Mouse (Mus musculus) NIH3T3 (cell line): ENCODE data around the gene Gucd1.
A peak's percentile ranks its signal among the peaks of the same experiment; 100 is the strongest.
"Not testable (repeated sequence)": the region's sequence is repeated elsewhere in the genome, so short reads cannot be mapped to it uniquely, and the experiment has no call there.

ENCODE experiments used
- DNase-seq: peaks from one replicate; pipeline ENCODE4 v3.0.0-alpha.2; 2012; ENCODE audit warnings: low read depth

The Gucd1 gene

GRCm38 (mm10) chr10:75535423-75535822 is 17.7 kb upstream of the Gucd1 start:
- DNase-seq, result peak; percentile 24

GRCm38 (mm10) chr10:75534934-75535333 is 17.2 kb upstream of the Gucd1 start:
- DNase-seq, result peak; percentile 33

DNA sequence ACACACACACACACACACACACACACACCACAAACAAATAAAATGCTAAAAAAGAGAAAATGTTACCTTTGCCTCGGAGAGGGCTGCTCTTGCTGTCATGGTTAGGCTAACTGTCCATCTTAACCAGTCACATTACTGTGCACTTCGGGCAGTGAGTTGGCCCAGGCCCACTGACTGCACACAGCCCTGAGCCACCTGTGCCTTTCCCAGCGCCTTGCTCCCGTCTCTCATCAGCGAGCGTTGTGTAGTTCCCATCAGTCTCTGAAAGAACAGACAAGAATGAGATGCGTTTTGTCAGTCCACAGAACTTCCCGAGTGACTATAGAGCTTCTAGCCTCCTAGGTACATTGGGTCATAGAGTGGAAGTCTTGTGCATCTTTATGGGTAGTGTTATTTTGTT is 16.4 kb upstream of the Gucd1 start:
- DNase-seq, result no peak

- DNase-seq, result no peak
Observed at GRCm38 (mm10) chr10:75531532-75532090, 13.8 kb upstream of the Gucd1 start.

GRCm38 (mm10) chr10:75530322-75530721 is 12.6 kb upstream of the Gucd1 start:
- no peak for DNase-seq

GRCm38 (mm10) chr10:75525450-75525849 is 7.7 kb upstream of the Gucd1 start:
- DNase-seq, result not testable (repeated sequence)

DNA sequence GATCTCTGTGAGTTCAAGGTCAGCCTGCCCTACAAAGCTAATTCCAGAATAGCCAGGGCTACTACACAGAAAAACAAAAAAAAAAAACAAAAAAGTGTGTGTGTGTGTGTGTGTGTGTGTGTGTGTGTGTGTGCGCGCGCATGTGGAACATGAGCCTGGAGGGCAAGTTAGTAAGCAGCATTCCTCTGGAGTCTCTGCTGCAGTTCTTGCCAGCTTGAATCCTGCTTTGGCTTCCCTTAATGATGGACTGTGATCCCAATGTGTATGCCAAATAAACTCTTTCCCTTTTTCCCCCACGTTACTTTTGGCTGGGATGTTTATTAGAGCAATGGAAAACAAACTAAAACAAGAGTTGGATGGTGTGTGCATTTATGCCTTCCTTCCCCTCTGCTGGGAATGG is 3.9 kb upstream of the Gucd1 start:
- peak; percentile 39 for DNase-seq

DNA sequence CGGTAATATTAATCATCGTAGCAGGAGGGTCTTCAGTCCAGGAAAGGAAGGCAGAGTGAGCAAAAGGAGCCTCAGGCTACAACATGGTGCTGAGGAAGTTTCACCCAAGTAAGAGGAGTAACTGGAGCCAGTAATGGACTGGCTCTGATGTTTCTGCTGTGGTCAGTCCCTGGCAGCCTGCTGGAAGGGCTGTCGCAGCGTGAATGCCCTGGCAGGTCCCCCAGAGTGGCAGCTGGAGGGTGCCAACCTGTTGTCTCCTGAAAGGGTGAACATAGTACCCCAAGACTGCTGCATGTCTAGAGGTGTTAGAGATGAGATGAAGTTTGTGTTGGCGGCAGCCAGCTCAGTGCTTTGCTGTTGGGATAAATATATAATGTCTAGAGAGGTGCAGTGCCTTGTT is 2.8 kb upstream of the Gucd1 start:
- DNase-seq, result no peak

DNA sequence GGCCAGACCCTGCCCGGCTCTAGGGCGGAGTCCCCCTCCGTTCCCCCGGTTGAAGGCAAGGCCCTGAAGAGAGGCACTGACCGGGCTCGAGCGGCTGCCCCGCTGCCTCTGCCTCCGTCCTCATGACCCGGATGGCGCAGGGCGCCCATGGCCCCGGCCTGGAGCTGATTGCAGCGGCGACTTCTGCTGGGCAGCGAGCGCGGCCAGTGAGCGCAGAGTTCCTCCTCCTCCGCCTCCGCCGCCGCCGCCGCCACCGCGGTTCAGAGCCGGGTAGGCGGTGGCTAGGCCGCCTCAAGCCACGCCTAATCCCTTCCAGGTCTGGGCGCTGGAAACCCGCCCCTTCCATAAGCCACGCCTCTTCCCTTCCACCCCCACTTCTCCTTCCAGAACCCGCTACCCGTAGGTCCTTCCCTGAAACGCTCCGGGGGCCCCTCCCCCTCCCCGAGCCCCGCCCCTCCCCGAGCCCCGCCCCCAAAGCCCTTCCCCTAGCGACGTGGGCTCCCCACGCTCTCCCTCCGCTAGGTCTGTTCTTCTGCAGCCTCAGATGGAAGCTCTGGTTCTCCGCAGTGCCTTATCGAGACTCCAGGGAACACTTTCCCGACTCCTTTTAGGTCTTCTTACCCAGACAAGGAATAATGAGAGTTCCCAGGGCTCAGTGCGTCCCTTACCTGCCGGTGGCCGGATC is 557 bp downstream of the Gucd1 start, which contains the start of gene Snrpd3:
TSS of gene Snrpd3 (plus strand) at position 479 of the 685 bp plus-strand sequence.
- DNase-seq, result peak; percentile 99

- peak; percentile 53 for DNase-seq
Observed at GRCm38 (mm10) chr10:75516724-75517072, 1.1 kb downstream of the Gucd1 start.

DNA sequence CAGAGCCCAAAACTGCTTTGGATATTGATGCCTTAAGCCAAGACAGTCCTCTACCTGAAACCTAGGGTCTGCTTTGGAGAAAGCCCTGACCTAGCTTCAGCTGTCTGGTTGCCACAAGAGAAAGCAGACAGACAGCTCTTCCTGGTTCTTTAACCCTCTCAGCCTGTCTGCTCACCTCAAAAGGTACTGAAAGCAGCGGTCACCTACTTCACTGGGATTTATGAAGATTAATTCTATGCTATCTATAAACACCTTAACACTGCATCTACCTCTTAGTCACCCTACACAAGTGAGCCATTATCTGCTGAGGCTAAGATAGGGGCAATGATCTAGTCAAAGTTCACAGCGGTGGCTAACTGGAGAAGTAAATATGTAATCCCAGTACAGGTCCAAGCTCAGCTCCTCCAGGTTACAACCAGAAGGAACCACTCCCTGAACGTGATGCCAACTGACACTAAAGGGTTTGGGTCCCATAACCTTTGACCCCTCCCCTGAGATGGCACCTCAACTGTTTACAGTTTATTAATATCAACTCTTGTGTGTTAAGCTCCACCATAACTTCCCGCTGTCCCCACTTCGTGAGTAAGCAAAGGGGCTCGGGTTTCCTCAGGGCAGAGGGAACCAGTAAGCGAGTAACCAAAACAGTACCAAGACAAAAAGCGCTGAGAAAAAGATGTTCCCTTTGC is 1.6 kb downstream of the Gucd1 start:
- no peak for DNase-seq

DNA sequence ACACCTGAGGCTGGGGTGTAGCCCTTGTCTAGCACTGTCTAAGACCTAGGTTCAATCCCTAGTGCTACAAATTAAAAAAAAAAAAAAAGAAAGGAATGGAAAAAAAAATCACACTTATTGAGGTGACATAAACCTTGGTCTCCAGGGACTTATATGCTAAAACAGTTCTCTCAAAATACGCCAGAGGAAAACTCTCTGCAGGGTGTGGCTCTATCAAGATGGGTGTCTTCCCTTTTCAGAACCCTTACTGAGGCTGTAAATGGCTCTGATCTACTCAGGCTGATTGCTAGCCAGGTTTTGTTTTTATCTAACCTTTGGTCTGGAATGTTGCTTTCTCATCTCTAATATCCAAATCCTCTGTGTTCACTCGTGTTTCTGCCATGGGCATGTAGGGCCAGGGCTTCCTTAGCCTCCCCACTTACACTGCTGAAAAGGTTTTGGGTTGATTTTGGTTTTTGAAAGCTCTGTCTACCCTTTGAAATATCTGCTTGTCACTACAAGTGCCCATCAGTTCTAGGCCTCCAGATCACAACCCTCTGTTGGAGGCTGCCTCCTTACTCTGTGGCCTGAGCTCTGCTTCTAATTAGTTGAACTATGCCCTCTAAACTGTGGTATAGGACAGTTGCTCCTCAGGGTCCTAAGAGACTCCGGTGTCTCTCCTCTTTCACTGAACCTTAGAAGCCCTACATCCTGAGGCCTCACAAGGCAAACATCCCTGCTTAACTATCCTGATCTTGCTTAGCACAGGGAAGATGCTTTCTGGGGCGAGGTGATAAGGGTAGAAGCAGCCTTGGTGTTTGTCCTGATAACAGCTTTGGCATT is 2.3 kb downstream of the Gucd1 start:
- DNase-seq, result no peak

- DNase-seq, result no peak
Observed at GRCm38 (mm10) chr10:75514361-75514760, 3.4 kb downstream of the Gucd1 start.

- DNase-seq, result no peak
Observed at GRCm38 (mm10) chr10:75513306-75514067, 4.3 kb downstream of the Gucd1 start.

- DNase-seq, result no peak
Observed at GRCm38 (mm10) chr10:75512796-75513195, 5.0 kb downstream of the Gucd1 start.

DNA sequence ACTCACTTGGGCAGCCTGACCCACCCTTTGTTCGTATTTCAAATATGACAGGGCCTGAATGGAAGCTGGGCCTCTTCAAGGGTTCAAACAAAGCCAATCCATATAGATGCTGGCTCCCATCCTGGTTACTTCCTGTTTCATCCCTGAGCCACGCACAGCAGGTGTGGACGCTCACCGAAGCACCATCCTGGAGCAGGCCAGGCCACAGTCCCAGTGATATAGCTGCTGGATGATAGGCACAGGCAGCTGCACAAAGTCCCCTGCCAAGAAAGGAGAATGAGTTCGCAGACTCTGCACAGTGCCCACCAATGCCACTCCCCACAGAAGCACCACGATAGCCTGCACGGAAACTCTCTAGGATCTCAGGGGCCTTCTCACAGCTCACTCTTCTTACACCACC is 5.9 kb downstream of the Gucd1 start:
- DNase-seq, result no peak

GRCm38 (mm10) chr10:75511060-75511459 is 6.7 kb downstream of the Gucd1 start:
- DNase-seq, result no peak

DNA sequence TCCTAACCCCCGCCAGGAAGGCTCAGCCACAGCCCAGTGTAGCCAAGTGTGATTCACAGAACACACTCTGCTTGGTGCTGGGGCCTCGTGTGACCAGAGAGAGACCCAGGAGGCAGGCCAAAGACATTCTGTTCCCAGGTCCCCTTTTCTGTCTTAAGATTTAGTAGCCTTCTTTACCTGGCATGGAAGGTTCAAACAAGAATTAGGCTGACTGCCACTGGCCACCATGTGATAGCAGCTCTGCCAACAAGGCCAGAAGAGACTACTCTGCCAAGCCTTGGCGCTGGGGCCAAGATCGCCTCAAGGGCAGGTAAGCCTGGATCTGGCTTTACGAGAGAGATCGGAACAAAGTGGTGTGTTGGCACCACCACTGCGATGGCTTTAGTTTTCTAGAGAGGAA is 7.3 kb downstream of the Gucd1 start:
- no peak for DNase-seq

- DNase-seq, result not testable (repeated sequence)
Observed at GRCm38 (mm10) chr10:75505928-75506327, 11.8 kb downstream of the Gucd1 start.

- no peak for DNase-seq
Observed at GRCm38 (mm10) chr10:75505130-75505495, 12.7 kb downstream of the Gucd1 start.

GRCm38 (mm10) chr10:75504234-75505129 is 13.3 kb downstream of the Gucd1 start:
- peak; percentile 76 for DNase-seq
